Mouse (Mus musculus) myocyte (in vitro differentiated cells): Measurements from ENCODE around the gene Hsd3b6. TPM values are rescaled to one million over a fixed set of nuclear protein-coding genes. Genes with fewer than 3 reads are reported as not detected.

Experiments
- H3K27me3 ChIP-seq: one replicate; pipeline ENCODE4 v1.6.1; 2011; ENCODE audit not compliant: control insufficient read depth, insufficient read depth, insufficient read length
- H3K36me3 ChIP-seq: one replicate; pipeline ENCODE4 v1.6.1; 2011; ENCODE audit not compliant: control insufficient read depth, insufficient read depth
- H3K4me2 ChIP-seq: one replicate; pipeline ENCODE4 v1.6.1; 2011; ENCODE audit warnings: low read depth, control low read depth
- H3K4me3 ChIP-seq: one replicate; pipeline ENCODE4 v1.5.1; 2011; ENCODE audit warnings: mild to moderate bottlenecking, control low read depth, moderate library complexity
- H3K79me2 ChIP-seq: one replicate; pipeline ENCODE4 v1.6.1; 2011; ENCODE audit not compliant: control insufficient read depth, insufficient read depth
- H3ac ChIP-seq: one replicate; pipeline ENCODE4 v1.6.1; 2011; ENCODE audit not compliant: control insufficient read depth, insufficient read length
- CEBPB ChIP-seq: IDR thresholded peaks from 2 replicates; pipeline ENCODE4 v1.6.1; 2011; ENCODE audit warnings: mild to moderate bottlenecking, moderate library complexity; ENCODE audit not compliant: poor library complexity, insufficient read depth, severe bottlenecking
- E2F4 ChIP-seq: IDR thresholded peaks from one replicate; pipeline ENCODE4 v1.6.1; 2011; ENCODE audit warnings: mild to moderate bottlenecking, control low read depth, moderate library complexity; ENCODE audit not compliant: insufficient read depth
- MAX ChIP-seq: IDR thresholded peaks from one replicate; pipeline ENCODE4 v1.6.1; 2011; ENCODE audit warnings: low read depth, mild to moderate bottlenecking, control low read depth
- MYOD1 ChIP-seq, 3 experiments: IDR thresholded peaks; one replicate each; pipeline ENCODE4 v1.6.1; 2011; ENCODE audit warnings: control low read depth in 2 of 3, low read depth in 2 of 3, mild to moderate bottlenecking in 2 of 3, moderate library complexity in 1 of 3; ENCODE audit not compliant: insufficient read length in 2 of 3, control insufficient read depth in 1 of 3
- MYOG ChIP-seq, 3 experiments: IDR thresholded peaks; one replicate each; pipeline ENCODE4 v1.6.1; 2011; ENCODE audit warnings: control low read depth in 2 of 3, low read depth in 2 of 3, mild to moderate bottlenecking in 2 of 3; ENCODE audit not compliant: insufficient read length in 2 of 3, control insufficient read depth in 1 of 3, insufficient read depth in 1 of 3
- POLR2A ChIP-seq: IDR thresholded peaks from one replicate; pipeline ENCODE4 v1.6.1; 2011; ENCODE audit warnings: low read depth, mild to moderate bottlenecking, control low read depth, moderate library complexity; ENCODE audit not compliant: insufficient read length
- POLR2AphosphoS2 ChIP-seq: IDR thresholded peaks from one replicate; pipeline ENCODE4 v1.6.1; 2011; ENCODE audit warnings: low read depth, control low read depth; ENCODE audit not compliant: insufficient read length
- REST ChIP-seq: IDR thresholded peaks from one replicate; pipeline ENCODE4 v1.6.1; 2011; ENCODE audit warnings: mild to moderate bottlenecking, control low read depth, moderate library complexity; ENCODE audit not compliant: insufficient read depth, insufficient read length
- SRF ChIP-seq: IDR thresholded peaks from one replicate; pipeline ENCODE4 v1.6.1; 2011; ENCODE audit warnings: low read depth; ENCODE audit not compliant: control insufficient read depth, insufficient read length
- TCF12 ChIP-seq: IDR thresholded peaks from one replicate; pipeline ENCODE4 v1.6.1; 2011; ENCODE audit warnings: mild to moderate bottlenecking, control low read depth; ENCODE audit not compliant: poor library complexity, insufficient read depth, severe bottlenecking
- TCF3 ChIP-seq: IDR thresholded peaks from one replicate; pipeline ENCODE4 v1.6.1; 2011; ENCODE audit warnings: low read depth, control low read depth; ENCODE audit not compliant: insufficient read length
- USF1 ChIP-seq: IDR thresholded peaks from one replicate; pipeline ENCODE4 v1.6.1; 2011; ENCODE audit warnings: low read depth, mild to moderate bottlenecking, control low read depth, moderate library complexity
- polyA plus RNA-seq: library from polyadenylated mRNA; unstranded; fragments of >200 nt; fragmentation: generic; extraction: Trizol; gene quantifications from one replicate; pipeline ENCODE4 v1.2.1, GENCODE M21; 2012; ENCODE audit warnings: missing spikeins

Gene Hsd3b6
- polyA plus RNA-seq, 1 experiment = not detected

DNA sequence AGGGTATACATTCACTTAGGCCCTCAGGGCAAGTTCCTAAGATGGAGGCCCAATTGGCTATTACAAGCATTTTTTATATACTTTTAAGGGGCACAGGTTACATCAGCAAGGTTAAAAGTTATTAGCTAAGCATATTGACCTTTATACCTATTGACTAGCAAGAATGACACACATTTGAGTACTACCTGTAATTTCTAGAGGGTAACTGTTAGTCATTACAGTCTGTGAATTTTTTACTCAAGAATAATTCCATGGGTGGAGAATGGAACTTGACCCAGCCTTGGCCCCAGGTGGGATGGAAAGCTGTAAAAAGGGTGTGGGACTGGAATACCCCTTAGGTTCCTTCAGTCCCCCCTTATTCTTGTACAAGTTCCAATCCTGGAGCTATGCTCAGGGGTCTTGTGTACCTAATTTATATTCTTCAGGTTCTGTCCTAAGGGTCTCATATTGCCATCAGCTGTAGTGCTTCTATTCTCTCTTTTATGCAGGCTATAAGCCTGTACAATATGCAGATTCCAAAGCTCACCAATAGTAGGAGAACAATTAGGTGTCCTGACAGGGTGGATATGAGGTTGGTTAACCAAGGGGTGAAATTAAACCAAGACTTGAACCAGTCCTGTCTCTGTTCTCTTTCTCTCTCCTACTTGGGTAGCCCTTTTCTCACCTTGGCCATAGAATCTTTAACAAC lies 31.9 kb downstream of the Hsd3b6 start:
- Histone ChIP-seq H3K4me2 (no peak overlapping the region), H3K4me3 (no peak overlapping the region), H3K79me2 (no peaks in the 10 kb centered on the region), H3K27me3 (no peaks in the 10 kb centered on the region), H3K36me3 (no peaks in the 10 kb centered on the region), H3ac (no peak overlapping the region)
- TF ChIP-seq E2F4 = no peak
- no peak for TF ChIP-seq TCF12
- no peak for TF ChIP-seq MYOD1 (IDR thresholded peaks at IDR 0.05; ENCODE audit: control insufficient read depth in 1 of 3, insufficient read length in 2 of 3, low read depth in 2 of 3)
- TF ChIP-seq CEBPB = no peak
- TF ChIP-seq MAX = no peak
- no peak for TF ChIP-seq POLR2A
- TF ChIP-seq USF1 = no peak
- TF ChIP-seq MYOG (IDR thresholded peaks at IDR 0.05; ENCODE audit: control insufficient read depth in 1 of 3, insufficient read depth in 1 of 3, insufficient read length in 2 of 3, low read depth in 2 of 3) = no peak
- no peak for TF ChIP-seq SRF
- no peak for TF ChIP-seq REST
- TF ChIP-seq POLR2AphosphoS2 = no peak
- TF ChIP-seq TCF3 = no peak

DNA sequence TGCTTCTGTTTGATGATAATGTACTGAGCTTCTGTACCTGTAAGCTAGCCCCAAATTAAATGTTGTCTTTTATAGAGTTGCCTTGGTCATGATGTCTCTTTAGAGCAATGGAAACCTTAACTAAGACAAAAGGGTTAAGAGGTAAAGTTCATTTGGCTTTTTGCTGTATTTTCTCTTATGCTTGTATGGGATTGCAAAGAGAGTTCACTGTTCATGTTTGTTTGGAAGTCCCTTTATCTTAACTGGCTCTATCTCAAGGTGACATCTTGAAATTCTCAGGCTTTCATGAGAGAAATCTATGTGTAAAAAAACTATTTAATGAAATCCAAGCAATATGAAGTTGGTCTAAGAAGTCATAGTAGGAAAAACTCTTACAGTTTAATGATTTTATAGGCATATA lies 33.3 kb downstream of the Hsd3b6 start:
- TF ChIP-seq MYOD1 (IDR thresholded peaks at IDR 0.05; ENCODE audit: control insufficient read depth in 1 of 3, insufficient read length in 2 of 3, low read depth in 2 of 3) (no peak), SRF (no peak), POLR2AphosphoS2 (no peak), TCF12 (no peak), TCF3 (no peak), POLR2A (no peak), MAX (no peak), MYOG (IDR thresholded peaks at IDR 0.05; ENCODE audit: control insufficient read depth in 1 of 3, insufficient read depth in 1 of 3, insufficient read length in 2 of 3, low read depth in 2 of 3) (no peak), REST (no peak)
- H3ac ChIP-seq = no peak overlapping the region

DNA sequence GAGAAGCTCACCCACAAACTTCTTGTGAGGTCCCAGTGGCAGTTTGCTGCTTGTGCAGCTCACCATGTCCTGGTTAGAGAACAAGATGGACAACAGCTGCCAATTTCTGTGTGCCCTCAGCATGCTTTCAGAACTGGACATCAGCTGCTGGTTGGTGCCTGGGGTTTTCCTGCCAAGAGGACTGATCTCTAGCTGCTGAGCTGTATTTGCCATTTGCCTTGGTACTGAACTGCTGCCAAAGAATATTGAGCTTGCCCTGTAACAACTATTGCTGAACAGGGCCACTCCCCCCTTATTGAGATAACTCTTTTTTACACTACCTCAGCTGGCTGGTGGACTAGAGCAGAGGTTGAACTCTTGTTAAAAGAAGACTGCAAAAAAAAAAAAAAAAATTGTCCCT lies 50.1 kb downstream of the Hsd3b6 start:
- no peak for TF ChIP-seq TCF3
- no peak for TF ChIP-seq CEBPB
- TF ChIP-seq POLR2A = no peak
- no peak overlapping the region for H3K4me2 ChIP-seq
- no peak overlapping the region for H3ac ChIP-seq
- no peak overlapping the region for H3K4me3 ChIP-seq
- H3K36me3 ChIP-seq = no peaks in the 10 kb centered on the region
- no peaks in the 10 kb centered on the region for H3K79me2 ChIP-seq
- no peaks in the 10 kb centered on the region for H3K27me3 ChIP-seq

More for the DNA sequence above, 33.3 kb downstream of the Hsd3b6 start:
- no peak overlapping the region for H3K4me3 ChIP-seq
- no peaks in the 10 kb centered on the region for H3K27me3 ChIP-seq
- H3K4me2 ChIP-seq = no peak overlapping the region
- no peaks in the 10 kb centered on the region for H3K36me3 ChIP-seq
- no peaks in the 10 kb centered on the region for H3K79me2 ChIP-seq

DNA sequence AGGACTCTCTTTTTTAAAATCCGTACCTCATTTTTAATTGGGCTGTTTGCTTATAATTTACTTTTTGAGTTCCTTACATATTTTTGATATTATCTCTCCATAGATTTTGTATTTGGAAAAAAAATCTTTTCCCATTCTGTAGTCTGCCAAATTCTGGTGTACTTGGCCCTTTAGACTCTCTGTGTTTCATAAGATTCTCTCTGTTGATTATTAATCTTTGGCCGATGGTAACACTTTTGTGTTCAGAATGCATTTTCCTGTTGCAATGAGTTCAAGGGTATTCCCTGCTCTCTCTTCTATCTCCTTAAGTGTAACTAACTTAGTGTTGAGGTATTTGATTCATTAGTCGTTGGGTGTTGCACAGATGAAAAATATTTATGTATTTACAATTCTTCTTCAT lies 57.4 kb downstream of the Hsd3b6 start:
- H3K36me3 ChIP-seq = no peaks in the 10 kb centered on the region
- no peaks in the 10 kb centered on the region for H3K79me2 ChIP-seq
- no peak overlapping the region for H3K4me2 ChIP-seq
- TF ChIP-seq CEBPB (no peak), USF1 (no peak), MAX (no peak)
- no peak overlapping the region for H3ac ChIP-seq
- no peaks in the 10 kb centered on the region for H3K27me3 ChIP-seq
- no peak overlapping the region for H3K4me3 ChIP-seq

Other genes with a start within 250 kb of the Hsd3b6 start
- not detected for gene Gm10681, start 225.6 kb downstream of the Hsd3b6 start, polyA plus RNA-seq
- not detected for gene Hsd3b5, start 184.2 kb downstream of the Hsd3b6 start, polyA plus RNA-seq
- not detected for gene Hsd3b2, start 89.9 kb downstream of the Hsd3b6 start, polyA plus RNA-seq
- not detected for gene Hsd3b3, start 51.3 kb downstream of the Hsd3b6 start, polyA plus RNA-seq
- gene Hsd3b1, start 45.4 kb upstream of the Hsd3b6 start, polyA plus RNA-seq = not detected
- not detected for gene Hao2, start 78.8 kb upstream of the Hsd3b6 start, polyA plus RNA-seq